Mouse (Mus musculus) gastrocnemius, postnatal 4 days (tissue): ENCODE data around the gene Phf6. TPM values are rescaled to one million over a fixed set of nuclear protein-coding genes. Genes with fewer than 3 reads are reported as not detected.
"Not testable (repeated sequence)": the region's sequence is repeated elsewhere in the genome, so short reads cannot be mapped to it uniquely, and the experiment has no call there.

Source experiments
- DNase-seq, 2 experiments: peaks; one replicate each; pipeline ENCODE4 v3.0.0; 2021 to 2022; ENCODE audit warnings: low spot score in 2 of 2, mixed read lengths in 2 of 2
- long read RNA-seq, 2 experiments: library from polyadenylated mRNA; stranded (forward); transcript quantifications; one replicate each; pipeline ENCODE4 v2.0.0; 2021
- total RNA-seq, 2 experiments: library from RNA; stranded (reverse); gene quantifications; 2 replicates each; pipeline ENCODE4 v1.2.3; 2021

The Phf6 gene
- 10 to 100 TPM in 1 of 2 experiments, 1 to 10 TPM in 1; 8.9 to 12.7 TPM for total RNA-seq
- long read RNA-seq, experiment 1, full-length matches to known transcripts: 14 of 16 reads
- long read RNA-seq, experiment 1, partial matches to known transcripts: 0 of 16 reads
- long read RNA-seq, experiment 1, other reads (novel, unspliced or antisense): 2 of 16 reads
- long read RNA-seq, experiment 2, full-length matches to known transcripts: 15 of 17 reads
- long read RNA-seq, experiment 2, partial matches to known transcripts: 0 of 17 reads
- long read RNA-seq, experiment 2, other reads (novel, unspliced or antisense): 2 of 17 reads

GRCm38 (mm10) chrX:52911587-52912371 is at the start of gene Phf6:
TSS of gene Phf6 (plus strand) at chrX:52912266.
- peak; percentile 77 to 90 for DNase-seq

- no peak for DNase-seq
These were observed 47.9 kb upstream of the Phf6 start for GRCm38 (mm10) chrX:52864126-52864525.

- DNase-seq: not testable (repeated sequence)
These were observed 13.6 kb upstream of the Phf6 start for GRCm38 (mm10) chrX:52898486-52898885.

GRCm38 (mm10) chrX:52912372-52912728 is 284 bp downstream of the Phf6 start:
- DNase-seq: no peak

GRCm38 (mm10) chrX:52912826-52913701 is 998 bp downstream of the Phf6 start:
- no peak for DNase-seq

- DNase-seq: no peak
These were observed 1.8 kb downstream of the Phf6 start for GRCm38 (mm10) chrX:52913856-52914255.

- DNase-seq: no peak
These were observed 2.6 kb downstream of the Phf6 start for GRCm38 (mm10) chrX:52914705-52915104.

GRCm38 (mm10) chrX:52916516-52916915 is 4.5 kb downstream of the Phf6 start:
- DNase-seq: no peak

- DNase-seq: no peak
These were observed 14.7 kb downstream of the Phf6 start for GRCm38 (mm10) chrX:52926726-52927125.

GRCm38 (mm10) chrX:52928883-52929282 is 16.8 kb downstream of the Phf6 start:
- no peak for DNase-seq

- DNase-seq: no peak
These were observed 17.7 kb downstream of the Phf6 start for GRCm38 (mm10) chrX:52929779-52930178.

GRCm38 (mm10) chrX:52930191-52930590 is 18.1 kb downstream of the Phf6 start:
- no peak for DNase-seq

GRCm38 (mm10) chrX:52932161-52932560 is 20.1 kb downstream of the Phf6 start:
- no peak for DNase-seq

- no peak for DNase-seq
These were observed 22.4 kb downstream of the Phf6 start for GRCm38 (mm10) chrX:52934496-52934895.

- DNase-seq: no peak
These were observed 33.4 kb downstream of the Phf6 start for GRCm38 (mm10) chrX:52945509-52945908.

- no peak for DNase-seq
These were observed 37.6 kb downstream of the Phf6 start for GRCm38 (mm10) chrX:52949713-52950112.

- no peak for DNase-seq
These were observed 44.9 kb downstream of the Phf6 start for GRCm38 (mm10) chrX:52956942-52957341.

GRCm38 (mm10) chrX:52961559-52962110 is 49.6 kb downstream of the Phf6 start:
- DNase-seq: no peak

- no peak for DNase-seq
These were observed 53.1 kb downstream of the Phf6 start for GRCm38 (mm10) chrX:52965149-52965548.

GRCm38 (mm10) chrX:52971211-52972006 is 59.3 kb downstream of the Phf6 start:
- DNase-seq: no peak
